Mouse (Mus musculus) ES-Bruce4 (cell line): ENCODE measurements around the gene Tbc1d23. TPM values are rescaled to one million over a fixed set of nuclear protein-coding genes. Genes with fewer than 3 reads are reported as not detected.

Source experiments
- H3K27ac ChIP-seq: 2 replicates; pipeline ENCODE4 v1.5.1; 2012; ENCODE audit warnings: low read length, inconsistent platforms; ENCODE audit not compliant: insufficient read depth
- H3K27me3 ChIP-seq: 2 replicates; pipeline ENCODE4 v1.6.1; 2012; ENCODE audit warnings: mild to moderate bottlenecking, low read length, inconsistent platforms; ENCODE audit not compliant: control insufficient read depth, poor library complexity, insufficient read depth, severe bottlenecking
- H3K36me3 ChIP-seq: 2 replicates; pipeline ENCODE4 v1.6.1; 2012; ENCODE audit warnings: inconsistent platforms, mild to moderate bottlenecking, low read length, moderate library complexity; ENCODE audit not compliant: control insufficient read depth, poor library complexity, insufficient read depth, severe bottlenecking
- H3K4me1 ChIP-seq: one replicate; pipeline ENCODE4 v1.8.1; 2011; ENCODE audit warnings: low read length; ENCODE audit not compliant: control insufficient read depth, insufficient read depth
- H3K4me3 ChIP-seq: 2 replicates; pipeline ENCODE4 v1.5.1; 2011; ENCODE audit warnings: low read depth, mild to moderate bottlenecking, low read length
- H3K9ac ChIP-seq: 2 replicates; pipeline ENCODE4 v1.6.1; 2012; ENCODE audit warnings: low read depth, mild to moderate bottlenecking, inconsistent platforms; ENCODE audit not compliant: poor library complexity, severe bottlenecking
- H3K9me3 ChIP-seq: replicated peaks from 2 replicates; pipeline ENCODE4 v1.6.1; 2012; ENCODE audit warnings: mild to moderate bottlenecking, low read length, inconsistent platforms; ENCODE audit not compliant: control insufficient read depth, poor library complexity, insufficient read depth, severe bottlenecking
- CTCF ChIP-seq: IDR thresholded peaks from one replicate; pipeline ENCODE4 v1.8.1; 2011; ENCODE audit warnings: low read depth, low read length
- EP300 ChIP-seq: IDR thresholded peaks from 2 replicates; pipeline ENCODE4 v1.6.1; 2011; ENCODE audit warnings: low read depth, low read length; ENCODE audit not compliant: insufficient read depth
- POLR2A ChIP-seq: IDR thresholded peaks from one replicate; pipeline ENCODE4 v1.8.1; 2011; ENCODE audit warnings: low read length; ENCODE audit not compliant: insufficient read depth
- polyA plus RNA-seq: library from polyadenylated mRNA; stranded (reverse); fragments of >200 nt; gene quantifications from 2 replicates; pipeline ENCODE4 v1.2.4, GENCODE M21; 2011; ENCODE audit warnings: low read depth; ENCODE audit not compliant: missing spikeins, insufficient read depth, insufficient read length

Tbc1d23 gene
- polyA plus RNA-seq, 1 experiment: 35.5 TPM

DNA sequence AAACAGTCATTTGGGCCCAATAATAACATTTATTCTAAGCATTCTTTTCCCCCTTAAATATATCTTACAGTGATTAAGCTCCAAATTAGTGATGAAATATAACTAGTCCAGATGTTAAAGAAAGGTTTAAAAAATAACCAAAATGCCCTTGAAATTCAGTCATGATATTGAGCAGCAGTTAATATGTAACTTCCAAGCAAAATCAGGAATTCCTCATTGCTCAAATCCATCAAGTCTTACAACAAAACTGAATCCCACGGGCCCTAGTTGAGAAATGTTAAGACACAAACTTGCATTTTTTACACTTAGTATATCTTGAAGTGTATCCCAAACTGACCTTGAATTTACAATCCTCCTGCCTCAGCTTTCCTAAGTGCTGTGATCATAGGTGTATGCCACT, 67.6 kb downstream of the Tbc1d23 start:
- no peak overlapping the region for H3K27ac ChIP-seq
- no peaks in the 10 kb centered on the region for H3K4me1 ChIP-seq
- no peaks in the 10 kb centered on the region for H3K27me3 ChIP-seq
- H3K36me3 ChIP-seq: peaks cover 43% of the 10 kb centered on the region
- no peak overlapping the region for H3K4me3 ChIP-seq
- no peak overlapping the region for H3K9ac ChIP-seq
- TF ChIP-seq POLR2A (no peak), EP300 (no peak), CTCF (no peak)
- no peaks in the 10 kb centered on the region for H3K9me3 ChIP-seq

- Histone ChIP-seq H3K4me3 (no peak overlapping the region), H3K27ac (no peak overlapping the region), H3K4me1 (no peaks in the 10 kb centered on the region), H3K9ac (no peak overlapping the region), H3K9me3 (no peaks in the 10 kb centered on the region), H3K27me3 (no peaks in the 10 kb centered on the region), H3K36me3 (peaks cover 49% of the 10 kb centered on the region)
- no peak for TF ChIP-seq CTCF
- TF ChIP-seq EP300: no peak
- no peak for TF ChIP-seq POLR2A
Observed at GRCm38 (mm10) chr16:57162841-57163240, 68.5 kb downstream of the Tbc1d23 start.

GRCm38 (mm10) chr16:57159835-57160234, 71.5 kb downstream of the Tbc1d23 start:
- Histone ChIP-seq H3K27me3 (no peaks in the 10 kb centered on the region), H3K4me3 (no peak overlapping the region), H3K4me1 (no peaks in the 10 kb centered on the region), H3K9ac (no peak overlapping the region), H3K9me3 (0 out of 2 replicates have a peak, but pooled peaks cover 3% of the 10 kb centered on the region), H3K36me3 (peaks cover 64% of the 10 kb centered on the region), H3K27ac (no peak overlapping the region)
- TF ChIP-seq EP300 (no peak), POLR2A (no peak), CTCF (no peak)

DNA sequence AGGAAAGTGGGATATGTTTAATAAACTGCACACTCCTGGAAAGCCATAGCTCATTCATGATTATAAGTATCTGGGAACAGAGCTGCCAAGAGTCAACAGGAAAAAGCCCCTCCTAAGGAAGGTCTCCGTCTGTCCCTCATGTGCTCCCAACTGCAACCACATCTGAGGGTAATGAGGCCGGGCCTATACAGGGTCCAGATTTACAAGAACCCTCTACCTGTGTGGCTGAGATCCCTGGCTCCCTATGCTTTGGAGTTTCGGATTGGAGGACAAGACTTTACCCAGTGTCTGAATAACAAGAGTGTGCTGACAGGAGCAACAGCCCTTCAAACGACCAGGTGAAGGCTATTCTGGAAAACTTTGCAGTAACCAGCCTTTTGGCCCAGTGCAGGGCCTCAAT, 73.6 kb downstream of the Tbc1d23 start:
- H3K9me3 ChIP-seq: 0 out of 2 replicates have a peak, but pooled peaks cover 3% of the 10 kb centered on the region
- H3K27ac ChIP-seq: no peak overlapping the region
- no peak for TF ChIP-seq POLR2A
- no peak for TF ChIP-seq CTCF
- peaks cover 61% of the 10 kb centered on the region for H3K36me3 ChIP-seq
- no peak overlapping the region for H3K9ac ChIP-seq
- H3K27me3 ChIP-seq: no peaks in the 10 kb centered on the region
- no peaks in the 10 kb centered on the region for H3K4me1 ChIP-seq
- no peak overlapping the region for H3K4me3 ChIP-seq

- Histone ChIP-seq H3K27me3 (no peaks in the 10 kb centered on the region), H3K9me3 (0 out of 2 replicates have a peak, but pooled peaks cover 3% of the 10 kb centered on the region), H3K9ac (no peak overlapping the region), H3K36me3 (peaks cover 67% of the 10 kb centered on the region), H3K4me1 (no peaks in the 10 kb centered on the region), H3K27ac (no peak overlapping the region), H3K4me3 (no peak overlapping the region)
- TF ChIP-seq EP300 (no peak), CTCF (no peak), POLR2A (no peak)
Observed at GRCm38 (mm10) chr16:57157076-57157475, 74.2 kb downstream of the Tbc1d23 start.

GRCm38 (mm10) chr16:57155899-57156298, 75.4 kb downstream of the Tbc1d23 start:
- H3K4me1 ChIP-seq: no peaks in the 10 kb centered on the region
- H3K9ac ChIP-seq: no peak overlapping the region
- 0 out of 2 replicates have a peak, but pooled peaks cover 3% of the 10 kb centered on the region for H3K9me3 ChIP-seq
- TF ChIP-seq POLR2A: no peak
- no peak for TF ChIP-seq EP300
- no peak for TF ChIP-seq CTCF
- H3K27me3 ChIP-seq: no peaks in the 10 kb centered on the region
- H3K4me3 ChIP-seq: no peak overlapping the region
- H3K27ac ChIP-seq: no peak overlapping the region
- H3K36me3 ChIP-seq: peaks cover 62% of the 10 kb centered on the region
